Mouse (Mus musculus) MEL (cell line): ENCODE results near the gene Uso1.

Source experiments
- CTCF ChIP-seq, 3 experiments: IDR thresholded peaks in 2 of 3; conservative IDR thresholded peaks in 1 of 3; 2 replicates each; pipeline ENCODE4 v1.5.1; 2011 to 2012; ENCODE audit warnings: low read length in 3 of 3, low read depth in 2 of 3, mild to moderate bottlenecking in 2 of 3, improper control_type of control experiment in 1 of 3, inconsistent platforms in 1 of 3, mixed read lengths in 1 of 3, moderate library complexity in 1 of 3; ENCODE audit not compliant: control insufficient read depth in 1 of 3, insufficient read depth in 1 of 3, poor library complexity in 1 of 3, severe bottlenecking in 1 of 3
- EP300 ChIP-seq, 2 experiments: IDR thresholded peaks; 2 replicates each; pipeline ENCODE4 v1.6.1; 2011; ENCODE audit warnings: improper control_type of control experiment in 2 of 2, low read length in 2 of 2, low read depth in 1 of 2, mild to moderate bottlenecking in 1 of 2
- TBP ChIP-seq: IDR thresholded peaks from 2 replicates; pipeline ENCODE4 v1.8.0; 2011; ENCODE audit warnings: low read depth, low read length, improper control_type of control experiment
- USF1 ChIP-seq: IDR thresholded peaks from 2 replicates; pipeline ENCODE4 v1.6.1; 2014; ENCODE audit warnings: low read depth, mild to moderate bottlenecking, inconsistent platforms, low read length, improper control_type of control experiment, moderate library complexity
- ZKSCAN1 ChIP-seq: IDR thresholded peaks from 2 replicates; pipeline ENCODE4 v1.6.1; 2012; ENCODE audit warnings: low read depth, mild to moderate bottlenecking, inconsistent platforms, low read length, improper control_type of control experiment, moderate library complexity

DNA sequence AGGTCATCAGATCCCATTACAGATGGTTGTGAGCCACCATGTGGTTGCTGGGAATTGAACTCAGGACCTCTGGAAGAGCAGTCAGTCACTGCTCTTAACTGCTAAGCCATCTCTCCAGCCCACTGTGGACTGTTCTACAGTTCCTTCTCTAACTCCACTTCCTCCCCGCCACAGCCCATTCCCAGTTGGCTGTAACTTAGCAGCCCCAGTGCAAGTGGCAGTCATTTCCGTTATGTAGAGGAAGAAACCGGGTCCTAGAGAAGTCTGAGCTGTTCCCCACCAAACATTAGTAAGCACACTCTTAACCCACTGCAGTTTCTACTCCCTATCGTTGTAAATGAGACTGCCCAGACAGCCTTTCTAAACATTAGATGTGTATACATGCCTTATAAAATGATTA, 30.5 kb upstream of the Uso1 start:
- TF ChIP-seq CTCF (IDR thresholded peaks at IDR 0.05 in 2 of 3, conservative IDR thresholded peaks at IDR 0.05 in 1 of 3; ENCODE audit: control insufficient read depth in 1 of 3, insufficient read depth in 1 of 3, low read depth in 2 of 3, low read length in 3 of 3, poor library complexity in 1 of 3, severe bottlenecking in 1 of 3) (no peak), TBP (no peak), EP300 (IDR thresholded peaks at IDR 0.05; ENCODE audit: low read depth in 1 of 2, low read length in 2 of 2) (no peak), ZKSCAN1 (no peak), USF1 (no peak)
